Mouse (Mus musculus) hindbrain, embryonic 13.5 days (tissue): ENCODE measurements around the gene Mgst3. TPM values are rescaled to one million over a fixed set of nuclear protein-coding genes. Genes with fewer than 3 reads are reported as not detected.

ENCODE experiments used
- ATAC-seq: fragments of 200-750 bp; cut with Nextera tagmentation; 2 replicates; pipeline ENCODE4 v1.8.0; 2017; ENCODE audit warnings: moderate TSS enrichment; ENCODE audit not compliant: low FRiP score
- H3K27ac ChIP-seq: fragments of 300-500 bp; sonication (generic); 2 replicates; pipeline ENCODE4 v1.5.1; 2015; ENCODE audit warnings: inconsistent platforms, mild to moderate bottlenecking, moderate library complexity
- H3K27me3 ChIP-seq: fragments of 300-500 bp; sonication (generic); 2 replicates; pipeline ENCODE4 v1.6.1; 2015; ENCODE audit warnings: mild to moderate bottlenecking, inconsistent platforms
- H3K36me3 ChIP-seq: fragments of 300-500 bp; sonication (generic); 2 replicates; pipeline ENCODE4 v1.6.1; 2015; ENCODE audit warnings: mild to moderate bottlenecking, inconsistent platforms
- H3K4me1 ChIP-seq: fragments of 300-500 bp; sonication (generic); replicated peaks from 2 replicates; pipeline ENCODE4 v1.6.1; 2015; ENCODE audit warnings: inconsistent platforms
- H3K4me2 ChIP-seq: fragments of 300-500 bp; sonication (generic); 2 replicates; pipeline ENCODE4 v1.6.1; 2015; ENCODE audit warnings: inconsistent platforms, mild to moderate bottlenecking, moderate library complexity
- H3K4me3 ChIP-seq: fragments of 300-500 bp; sonication (generic); 2 replicates; pipeline ENCODE4 v1.5.1; 2015; ENCODE audit warnings: mild to moderate bottlenecking, inconsistent platforms
- H3K9ac ChIP-seq: fragments of 300-500 bp; sonication (generic); 2 replicates; pipeline ENCODE4 v1.6.1; 2015; ENCODE audit warnings: mild to moderate bottlenecking, inconsistent platforms
- H3K9me3 ChIP-seq: fragments of 300-500 bp; sonication (generic); 2 replicates; pipeline ENCODE4 v1.6.1; 2016; ENCODE audit warnings: inconsistent platforms
- WGBS: fragments of 180-500 bp; shearing (Covaris S2); methylation state at CpG from one replicate; pipeline ENCODE4 v1.1.7; 2015; 5-methylcytosine and 5-hydroxymethylcytosine counted together
- polyA plus RNA-seq: library from polyadenylated mRNA; unstranded; fragments of >200 nt; fragmentation: Nextera tagmentation; extraction: Ambion mirVana; gene quantifications from 2 replicates; pipeline ENCODE4 v1.2.1, GENCODE M21; 2015

Gene Mgst3
- polyA plus RNA-seq, 1 experiment from 2014 or later: 105 TPM

- WGBS: 76% methylated on average over 12 of the region's 12 CpGs
- H3K27ac ChIP-seq: no peak overlapping the region
- no peaks in the 10 kb centered on the region for H3K36me3 ChIP-seq
- H3K27me3 ChIP-seq: peaks cover 25% of the 10 kb centered on the region
- no peaks in the 10 kb centered on the region; the same call in 1 of the 2 replicates for H3K9me3 ChIP-seq
- H3K4me3 ChIP-seq: no peak overlapping the region
- no peak for ATAC-seq
- H3K9ac ChIP-seq: no peak overlapping the region
- H3K4me1 ChIP-seq: no peaks in the 10 kb centered on the region
- no peak overlapping the region for H3K4me2 ChIP-seq
These were observed 18.5 kb upstream of the Mgst3 start for GRCm38 (mm10) chr1:167411991-167412715.

DNA sequence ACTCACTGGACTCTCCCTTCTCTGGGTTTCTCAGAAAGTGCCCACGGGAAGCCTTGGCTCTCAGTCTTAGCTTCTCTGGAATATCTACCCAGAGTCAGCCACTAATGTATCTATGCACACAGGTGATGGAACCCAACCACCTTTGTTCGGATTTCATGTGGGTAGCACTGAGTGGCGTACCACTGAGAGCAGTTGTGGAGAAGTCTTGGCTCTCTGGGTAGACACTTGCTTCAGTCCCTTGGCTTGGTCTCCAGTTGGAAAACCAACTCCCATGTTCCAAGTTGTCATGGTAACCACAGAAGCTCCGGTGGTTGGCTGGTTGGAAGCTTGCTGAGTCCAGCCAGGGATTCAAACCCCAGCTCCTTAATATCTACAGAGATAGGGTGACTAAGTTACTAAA, 16.0 kb upstream of the Mgst3 start:
- H3K4me1 ChIP-seq: no peaks in the 10 kb centered on the region
- H3K9me3 ChIP-seq: no peaks in the 10 kb centered on the region; the same call in 1 of the 2 replicates
- H3K27ac ChIP-seq: no peak overlapping the region
- H3K4me2 ChIP-seq: no peak overlapping the region
- ATAC-seq: no peak
- no peaks in the 10 kb centered on the region for H3K36me3 ChIP-seq
- no peak overlapping the region for H3K4me3 ChIP-seq
- no peak overlapping the region for H3K9ac ChIP-seq
- WGBS: 78% methylated on average over 4 of the region's 4 CpGs
- H3K27me3 ChIP-seq: peaks cover 34% of the 10 kb centered on the region

DNA sequence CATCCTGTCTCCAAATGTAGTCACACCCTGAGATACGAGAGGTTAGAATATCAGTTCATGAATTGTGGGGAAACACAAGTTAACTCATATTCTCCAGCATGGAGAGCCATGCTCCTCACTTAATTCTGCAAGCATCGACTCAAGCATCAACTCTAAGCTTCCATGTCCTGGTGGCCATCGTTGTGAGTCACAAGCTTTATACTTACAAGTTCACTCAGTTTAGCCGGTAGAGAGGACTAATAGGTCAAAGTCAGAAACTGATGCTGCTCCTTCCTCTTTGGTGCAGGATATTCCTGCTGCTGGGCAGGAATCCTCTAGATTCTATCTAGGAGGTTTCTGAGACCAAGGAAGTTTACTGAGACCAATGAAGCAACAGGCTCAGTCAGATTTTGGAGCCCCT, 11.6 kb upstream of the Mgst3 start:
- Histone ChIP-seq H3K27me3 (peaks cover 29% of the 10 kb centered on the region), H3K9me3 (no peaks in the 10 kb centered on the region; the same call in 1 of the 2 replicates), H3K4me1 (no peaks in the 10 kb centered on the region), H3K36me3 (no peaks in the 10 kb centered on the region), H3K27ac (no peak overlapping the region), H3K9ac (no peak overlapping the region), H3K4me3 (no peak overlapping the region), H3K4me2 (no peak overlapping the region)
- no peak for ATAC-seq
- WGBS: 88% methylated on average over 4 of the region's 4 CpGs

- Histone ChIP-seq H3K36me3 (no peaks in the 10 kb centered on the region), H3K27ac (peak overlapping the region; percentile 81), H3K4me2 (peak overlapping the region; percentile 88), H3K4me1 (peaks cover 18% of the 10 kb centered on the region), H3K27me3 (peaks cover 35% of the 10 kb centered on the region), H3K9me3 (no peaks in the 10 kb centered on the region), H3K4me3 (peak overlapping the region; percentile 65), H3K9ac (peak overlapping the region; percentile 73)
- ATAC-seq: peak; percentile 54
- WGBS: 1% methylated on average over 15 of the region's 15 CpGs
These were observed 360 bp downstream of the Mgst3 start for GRCm38 (mm10) chr1:167393281-167393680.

DNA sequence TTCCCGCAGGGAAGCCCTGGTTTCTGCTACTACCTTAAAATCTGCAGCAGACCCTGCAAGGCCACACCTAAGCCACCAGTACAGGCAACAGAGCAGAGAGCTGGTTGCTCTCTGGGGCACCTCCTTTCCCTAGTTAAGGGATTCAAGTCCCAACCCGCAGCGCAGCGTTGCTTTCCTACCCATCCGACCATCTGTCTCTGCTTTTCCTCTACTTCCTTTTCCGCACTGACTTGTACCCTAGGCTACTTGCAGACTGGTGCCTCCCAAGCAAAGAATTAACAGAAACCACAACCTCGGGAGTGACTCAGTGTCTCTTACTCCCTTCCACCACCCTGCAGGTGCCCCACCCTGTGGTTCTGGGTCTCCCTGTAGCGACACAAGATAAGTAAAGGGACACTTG, 954 bp downstream of the Mgst3 start:
- no peak for ATAC-seq
- no peak overlapping the region for H3K27ac ChIP-seq

DNA sequence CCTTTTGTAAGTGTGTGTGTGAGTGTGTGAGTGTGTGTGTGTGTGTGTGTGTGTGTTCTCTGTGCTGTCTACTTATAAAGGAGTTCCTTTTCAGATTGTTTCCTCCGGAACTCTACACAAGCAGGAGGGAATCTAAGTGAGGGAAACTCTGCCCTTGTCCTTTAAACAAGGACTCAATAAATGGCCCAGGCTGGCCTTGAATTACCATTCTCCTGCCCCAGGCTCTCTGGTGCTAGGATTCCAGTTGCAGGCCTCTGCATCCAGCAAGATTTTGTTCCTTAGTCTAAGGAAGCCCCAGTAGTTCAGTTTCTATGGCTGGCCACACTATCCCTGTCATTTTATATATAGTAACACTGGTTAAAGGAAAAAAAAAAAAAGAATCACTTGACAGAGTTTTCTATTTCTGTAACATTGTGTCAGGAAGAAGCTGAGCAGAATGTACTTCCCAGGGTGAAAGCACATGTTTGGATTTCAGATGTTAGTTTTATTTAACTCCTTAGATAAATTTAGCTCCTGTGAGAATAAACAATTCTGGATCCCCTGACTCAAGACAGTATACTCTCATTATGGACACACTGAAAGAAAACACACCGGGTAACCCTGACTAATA, 1.5 kb downstream of the Mgst3 start:
- Histone ChIP-seq H3K9ac (peak overlapping the region; percentile 73), H3K4me1 (peaks cover 18% of the 10 kb centered on the region), H3K27ac (no peak overlapping the region), H3K27me3 (peaks cover 35% of the 10 kb centered on the region), H3K4me3 (peak overlapping the region; percentile 65), H3K4me2 (peak overlapping the region; percentile 88), H3K9me3 (no peaks in the 10 kb centered on the region), H3K36me3 (no peaks in the 10 kb centered on the region)
- no peak for ATAC-seq
- WGBS: 55% methylated on average over 2 of the region's 2 CpGs

More for the DNA sequence above, 954 bp downstream of the Mgst3 start:
- peaks cover 35% of the 10 kb centered on the region for H3K27me3 ChIP-seq
- no peaks in the 10 kb centered on the region for H3K36me3 ChIP-seq
- peak overlapping the region; percentile 73 for H3K9ac ChIP-seq
- H3K9me3 ChIP-seq: no peaks in the 10 kb centered on the region
- H3K4me2 ChIP-seq: peak overlapping the region; percentile 88
- peaks cover 18% of the 10 kb centered on the region for H3K4me1 ChIP-seq
- 12% methylated on average over 8 of the region's 8 CpGs for WGBS
- H3K4me3 ChIP-seq: peak overlapping the region; percentile 65

DNA sequence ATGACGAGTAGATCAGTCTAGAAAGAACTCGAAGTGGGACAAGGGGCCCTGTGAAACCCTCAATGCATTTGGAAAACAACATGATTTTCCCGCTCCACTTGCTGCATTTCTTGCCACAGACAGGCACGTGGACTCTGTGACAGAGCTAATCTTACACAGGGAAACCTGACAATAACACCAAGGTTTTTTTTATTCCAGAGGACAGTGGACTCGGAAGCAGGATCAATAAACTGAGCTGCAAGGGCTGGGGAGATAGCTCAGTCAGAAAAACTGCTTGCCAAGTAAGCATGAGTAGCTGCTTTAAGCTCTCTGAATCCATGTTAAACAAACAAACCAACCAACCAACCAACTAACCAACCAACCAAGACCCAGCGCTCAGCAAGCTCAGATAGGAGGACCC, 2.4 kb downstream of the Mgst3 start:
- H3K4me1 ChIP-seq: peaks cover 18% of the 10 kb centered on the region
- no peak overlapping the region for H3K27ac ChIP-seq
- 73% methylated on average over 6 of the region's 6 CpGs for WGBS
- H3K27me3 ChIP-seq: peaks cover 35% of the 10 kb centered on the region
- no peaks in the 10 kb centered on the region for H3K9me3 ChIP-seq
- H3K4me2 ChIP-seq: no peak overlapping the region
- H3K36me3 ChIP-seq: no peaks in the 10 kb centered on the region
- no peak overlapping the region for H3K4me3 ChIP-seq
- H3K9ac ChIP-seq: no peak overlapping the region
- no peak for ATAC-seq

- no peak overlapping the region for H3K4me3 ChIP-seq
- H3K27ac ChIP-seq: no peak overlapping the region
- H3K9me3 ChIP-seq: no peaks in the 10 kb centered on the region
- no peak overlapping the region for H3K4me2 ChIP-seq
- H3K27me3 ChIP-seq: peaks cover 28% of the 10 kb centered on the region
- peaks cover 18% of the 10 kb centered on the region for H3K4me1 ChIP-seq
- no peak overlapping the region for H3K9ac ChIP-seq
- WGBS: 81% methylated on average over 4 of the region's 4 CpGs
- H3K36me3 ChIP-seq: no peaks in the 10 kb centered on the region
- no peak for ATAC-seq
These were observed 3.3 kb downstream of the Mgst3 start for GRCm38 (mm10) chr1:167390381-167390780.

- no peak overlapping the region for H3K4me2 ChIP-seq
- 94% methylated on average over 7 of the region's 7 CpGs for WGBS
- H3K9me3 ChIP-seq: no peaks in the 10 kb centered on the region
- H3K4me1 ChIP-seq: peaks cover 17% of the 10 kb centered on the region
- no peak for ATAC-seq
- H3K9ac ChIP-seq: no peak overlapping the region
- H3K27ac ChIP-seq: no peak overlapping the region
- H3K27me3 ChIP-seq: peaks cover 23% of the 10 kb centered on the region
- no peaks in the 10 kb centered on the region for H3K36me3 ChIP-seq
- H3K4me3 ChIP-seq: no peak overlapping the region
These were observed 4.1 kb downstream of the Mgst3 start for GRCm38 (mm10) chr1:167389584-167389983.

- H3K27me3 ChIP-seq: peaks cover 23% of the 10 kb centered on the region
- WGBS: 84% methylated on average over 6 of the region's 6 CpGs
- H3K9me3 ChIP-seq: no peaks in the 10 kb centered on the region
- H3K4me2 ChIP-seq: no peak overlapping the region
- no peak for ATAC-seq
- H3K27ac ChIP-seq: no peak overlapping the region
- no peaks in the 10 kb centered on the region for H3K36me3 ChIP-seq
- H3K4me1 ChIP-seq: peaks cover 15% of the 10 kb centered on the region
- no peak overlapping the region for H3K9ac ChIP-seq
- H3K4me3 ChIP-seq: no peak overlapping the region
These were observed 5.1 kb downstream of the Mgst3 start for GRCm38 (mm10) chr1:167388571-167388970.

DNA sequence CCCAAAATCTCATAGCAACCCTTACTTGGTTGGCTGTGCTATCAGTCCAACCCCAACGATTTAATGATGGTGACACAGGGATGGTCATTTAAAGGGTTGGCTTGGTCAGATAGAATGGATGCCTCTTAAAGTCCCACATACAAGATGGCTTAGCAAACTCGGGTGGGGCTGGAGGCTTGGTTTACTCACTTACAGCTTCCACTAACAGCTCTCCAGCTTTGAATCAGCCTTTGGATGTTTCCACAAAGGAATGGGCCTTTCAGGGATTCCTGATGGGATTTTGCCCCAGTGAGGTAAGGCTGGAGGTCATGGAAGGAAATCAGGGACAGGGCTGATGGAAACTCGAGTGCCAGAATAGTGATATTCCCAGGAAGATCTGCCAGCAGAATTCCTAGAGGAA, 5.8 kb downstream of the Mgst3 start:
- ATAC-seq: no peak
- Histone ChIP-seq H3K9ac (no peak overlapping the region), H3K36me3 (no peaks in the 10 kb centered on the region), H3K4me3 (no peak overlapping the region), H3K27me3 (peaks cover 22% of the 10 kb centered on the region), H3K4me1 (peaks cover 10% of the 10 kb centered on the region), H3K9me3 (no peaks in the 10 kb centered on the region), H3K27ac (no peak overlapping the region), H3K4me2 (no peak overlapping the region)
- WGBS: 86% methylated on average over 3 of the region's 3 CpGs

GRCm38 (mm10) chr1:167387310-167387709, 6.3 kb downstream of the Mgst3 start:
- Histone ChIP-seq H3K4me1 (peaks cover 8% of the 10 kb centered on the region), H3K36me3 (no peaks in the 10 kb centered on the region), H3K27me3 (peaks cover 18% of the 10 kb centered on the region), H3K27ac (no peak overlapping the region), H3K4me2 (no peak overlapping the region), H3K4me3 (no peak overlapping the region), H3K9me3 (no peaks in the 10 kb centered on the region), H3K9ac (no peak overlapping the region)
- WGBS: 85% methylated on average over 2 of the region's 2 CpGs
- no peak for ATAC-seq

DNA sequence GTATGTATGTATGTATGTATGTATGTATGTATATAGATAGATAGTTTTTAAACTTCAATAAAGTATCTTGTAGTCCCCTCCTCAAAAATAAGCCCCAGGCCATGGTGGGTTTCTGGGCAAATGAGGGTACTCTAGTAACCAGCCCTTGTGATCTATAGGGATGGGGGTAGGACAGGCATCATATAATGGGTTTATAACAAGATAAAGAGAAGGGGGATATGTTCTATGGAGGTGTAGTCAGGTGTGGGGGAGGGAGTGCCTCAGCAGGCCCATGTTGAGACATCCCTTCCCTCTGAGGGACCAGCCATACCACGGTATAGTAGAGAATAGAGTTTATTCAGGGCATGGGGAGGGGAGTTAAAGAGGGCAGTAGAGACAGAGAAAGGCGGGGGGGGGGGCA, 7.2 kb downstream of the Mgst3 start:
- Histone ChIP-seq H3K27ac (no peak overlapping the region), H3K27me3 (peaks cover 13% of the 10 kb centered on the region; the same call in 1 of the 2 replicates), H3K36me3 (no peaks in the 10 kb centered on the region), H3K4me3 (no peak overlapping the region), H3K4me2 (no peak overlapping the region), H3K4me1 (peaks cover 5% of the 10 kb centered on the region), H3K9me3 (no peaks in the 10 kb centered on the region), H3K9ac (no peak overlapping the region)
- no peak for ATAC-seq
- 33% methylated on average over 2 of the region's 2 CpGs for WGBS
